Mouse (Mus musculus): Measurements from ENCODE around the gene Aldh16a1. TPM values are rescaled to one million over a fixed set of nuclear protein-coding genes. Genes with fewer than 3 reads are reported as not detected.
A peak's percentile ranks its signal among the peaks of the same experiment; 100 is the strongest.

Aldh16a1 gene
- polyA plus RNA-seq, 1 experiment from 2014 or later = 49.3 TPM

DNA sequence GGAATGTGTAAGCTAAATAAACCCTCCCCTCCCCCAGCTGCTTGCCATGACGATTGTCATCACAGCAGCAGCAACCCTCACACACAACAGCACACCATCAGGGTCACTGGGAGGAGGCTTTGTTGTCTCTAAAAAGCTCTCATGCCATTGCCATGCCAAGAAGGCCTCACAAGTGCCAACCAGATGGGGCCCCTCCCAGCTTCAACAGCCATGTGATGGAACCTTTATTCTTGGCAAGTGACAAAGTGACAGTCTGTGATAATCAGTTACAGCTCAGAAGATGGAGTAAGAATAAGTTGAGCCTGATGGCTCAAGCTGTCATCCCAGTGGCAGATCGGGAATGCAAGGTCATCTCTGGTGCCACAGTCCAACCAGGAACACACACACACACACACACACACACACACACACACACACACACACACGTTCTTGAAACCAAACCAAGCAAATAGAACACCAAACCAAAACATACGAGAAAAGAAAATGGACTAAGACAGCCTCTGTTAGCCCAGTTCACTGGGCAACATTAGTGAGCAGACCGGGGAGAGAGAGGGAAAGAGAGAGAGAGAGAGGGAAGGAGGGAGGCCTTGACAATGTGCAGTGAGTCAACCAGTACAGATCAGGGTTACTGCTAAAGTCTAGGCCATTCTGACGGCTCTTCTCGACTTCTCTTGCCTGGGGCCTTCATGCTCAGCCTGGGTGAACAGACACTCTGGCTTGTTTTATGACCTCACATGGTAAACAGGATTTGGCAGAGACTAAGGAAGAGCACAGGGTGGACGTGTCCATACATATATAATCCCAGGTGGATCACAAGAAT is 14.3 kb downstream of the Aldh16a1 start:
- Histone ChIP-seq H3K9ac (no peak overlapping the region), H3K4me1 (no peaks in the 10 kb centered on the region), H3K4me2 (no peak overlapping the region), H3K27me3 (replicated peaks) (no peaks in the 10 kb centered on the region), H3K36me3 (0 out of 2 replicates have a peak, but pooled peaks cover 25% of the 10 kb centered on the region), H3K4me3 (replicated peaks) (no peak overlapping the region), H3K27ac (no peak overlapping the region), H3K9me3 (no peaks in the 10 kb centered on the region)
- no peak for ATAC-seq (ENCODE audit: insufficient read depth, low FRiP score, low read depth)
- WGBS = 69% methylated on average over 8 of the region's 8 CpGs

DNA sequence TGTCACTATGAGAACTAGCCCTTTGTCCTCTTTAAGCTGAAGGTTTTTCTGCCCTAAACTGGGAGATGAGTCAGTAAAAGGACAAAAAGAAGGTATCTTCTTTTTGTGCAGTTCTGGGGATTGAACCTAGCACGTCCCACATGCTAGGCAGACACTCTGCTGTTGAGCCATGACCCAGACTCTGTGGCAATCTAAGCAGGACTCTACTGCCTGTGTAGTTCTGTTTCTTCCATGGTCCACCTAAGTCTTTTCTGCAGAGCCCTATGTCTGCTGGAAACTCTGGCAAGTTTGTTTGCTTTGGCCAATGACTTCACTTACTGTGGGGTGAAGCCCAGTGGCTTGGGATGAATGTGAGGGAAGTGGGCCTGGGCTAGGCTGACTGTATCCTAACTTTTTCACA is 16.0 kb downstream of the Aldh16a1 start:
- no peak overlapping the region for H3K4me2 ChIP-seq
- H3K27ac ChIP-seq = no peak overlapping the region
- no peaks in the 10 kb centered on the region for H3K9me3 ChIP-seq
- H3K4me1 ChIP-seq = peaks cover 6% of the 10 kb centered on the region
- no peak for ATAC-seq (ENCODE audit: insufficient read depth, low FRiP score, low read depth)
- H3K36me3 ChIP-seq = 0 out of 2 replicates have a peak, but pooled peaks cover 17% of the 10 kb centered on the region
- no peak overlapping the region for H3K4me3 ChIP-seq (replicated peaks)
- H3K9ac ChIP-seq = no peak overlapping the region
- WGBS = 92% methylated on average over 1 of the region's 1 CpGs
- H3K27me3 ChIP-seq (replicated peaks) = no peaks in the 10 kb centered on the region

DNA sequence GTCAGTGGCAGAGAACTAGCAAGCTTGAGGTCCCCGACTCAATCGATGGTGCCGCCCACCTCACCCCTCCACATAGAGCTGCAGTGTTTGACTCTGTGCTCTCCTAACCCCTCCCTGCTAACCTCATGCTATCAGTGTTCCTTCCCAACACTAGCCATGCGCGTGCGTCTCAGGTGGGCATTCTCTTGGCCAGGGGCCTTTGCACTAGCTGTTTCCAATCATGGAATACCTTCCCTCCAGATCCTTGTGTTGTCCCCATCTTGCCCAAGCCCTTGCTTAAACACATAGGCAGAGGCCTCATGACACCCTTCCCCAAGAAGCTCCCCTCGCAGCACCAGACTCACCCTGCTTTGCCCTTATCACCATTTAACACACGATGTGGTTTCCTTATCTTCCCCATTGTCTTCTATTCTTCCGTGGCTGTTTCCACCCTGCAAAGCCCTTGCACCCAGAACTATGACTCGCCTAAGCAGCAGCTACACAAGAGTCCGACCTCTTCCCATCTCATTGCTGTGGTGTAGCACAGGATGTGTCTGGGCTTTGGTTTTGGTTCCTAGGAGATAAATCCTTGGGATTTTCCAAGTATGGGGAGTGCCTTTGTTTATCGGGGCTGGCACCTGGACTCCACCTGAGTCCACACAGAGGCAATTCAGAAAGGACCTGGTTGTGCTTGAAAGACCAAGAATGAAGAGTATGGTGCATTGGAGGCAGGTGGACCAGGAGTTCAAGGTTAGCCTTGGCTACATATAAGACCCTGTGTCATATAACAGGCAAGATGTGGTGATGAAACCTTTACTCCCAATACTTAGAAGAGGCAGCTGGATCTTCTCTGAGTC is 17.0 kb downstream of the Aldh16a1 start:
- peaks cover 6% of the 10 kb centered on the region for H3K4me1 ChIP-seq
- no peak overlapping the region for H3K27ac ChIP-seq
- 64% methylated on average over 12 of the region's 12 CpGs for WGBS
- H3K4me2 ChIP-seq = no peak overlapping the region
- H3K9me3 ChIP-seq = no peaks in the 10 kb centered on the region
- no peak overlapping the region for H3K4me3 ChIP-seq (replicated peaks)
- 0 out of 2 replicates have a peak, but pooled peaks cover 8% of the 10 kb centered on the region for H3K36me3 ChIP-seq
- no peak overlapping the region for H3K9ac ChIP-seq
- H3K27me3 ChIP-seq (replicated peaks) = no peaks in the 10 kb centered on the region
- no peak for ATAC-seq (ENCODE audit: insufficient read depth, low FRiP score, low read depth)

DNA sequence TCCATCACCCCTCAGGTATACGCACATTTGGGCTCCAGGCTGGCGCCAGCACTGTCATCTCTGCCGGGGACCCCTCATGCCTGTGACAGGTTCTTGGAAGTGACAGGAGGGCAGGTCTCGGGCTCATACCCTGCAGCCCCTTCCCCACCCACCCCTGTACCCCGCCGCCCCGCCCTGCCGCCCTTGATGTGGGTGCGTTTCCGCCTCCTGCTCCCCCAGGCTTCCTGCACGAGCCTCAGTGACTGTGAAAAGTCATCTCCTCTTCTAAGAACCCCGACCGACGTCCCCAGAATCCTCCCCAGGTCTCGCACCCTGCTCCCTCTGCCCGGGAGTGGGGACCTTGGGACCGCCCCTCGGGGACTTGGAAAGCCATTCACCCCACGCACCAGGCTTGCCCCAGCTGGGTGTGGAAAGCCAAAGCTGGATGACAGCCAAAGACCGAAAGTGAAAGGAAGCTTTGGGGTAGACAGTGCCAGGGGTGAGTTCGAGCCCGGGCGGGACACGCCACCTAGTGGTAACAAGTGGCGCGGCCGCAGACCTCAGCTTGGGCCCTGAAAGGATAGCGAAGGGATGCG is 18.3 kb downstream of the Aldh16a1 start, which contains the start of the genes Gm45713 and Flt3l:
TSS of gene Gm45713 (minus strand) at position 239 of the 575 bp plus-strand sequence.
TSS of gene Flt3l (minus strand) at position 440 of the 575 bp plus-strand sequence.
- H3K4me3 ChIP-seq (replicated peaks) = peak within 1 kb of the TSS; percentile 68
- WGBS = 2% methylated on average over 29 of the region's 29 CpGs
- 0 out of 2 replicates have a peak within 1 kb of the TSS, but pooled peaks have one; percentile 45 for H3K27ac ChIP-seq
- peak within 1 kb of the TSS; percentile 67 for H3K4me2 ChIP-seq
- H3K27me3 ChIP-seq (replicated peaks) = no peaks in the 10 kb centered on the region
- no peaks in the 10 kb centered on the region for H3K36me3 ChIP-seq
- ATAC-seq (ENCODE audit: insufficient read depth, low FRiP score, low read depth) = peak; percentile 80
- peaks cover 6% of the 10 kb centered on the region for H3K4me1 ChIP-seq
- H3K9me3 ChIP-seq = no peaks in the 10 kb centered on the region
- H3K9ac ChIP-seq = peak within 1 kb of the TSS; percentile 40; the same call in 1 of the 2 replicates

DNA sequence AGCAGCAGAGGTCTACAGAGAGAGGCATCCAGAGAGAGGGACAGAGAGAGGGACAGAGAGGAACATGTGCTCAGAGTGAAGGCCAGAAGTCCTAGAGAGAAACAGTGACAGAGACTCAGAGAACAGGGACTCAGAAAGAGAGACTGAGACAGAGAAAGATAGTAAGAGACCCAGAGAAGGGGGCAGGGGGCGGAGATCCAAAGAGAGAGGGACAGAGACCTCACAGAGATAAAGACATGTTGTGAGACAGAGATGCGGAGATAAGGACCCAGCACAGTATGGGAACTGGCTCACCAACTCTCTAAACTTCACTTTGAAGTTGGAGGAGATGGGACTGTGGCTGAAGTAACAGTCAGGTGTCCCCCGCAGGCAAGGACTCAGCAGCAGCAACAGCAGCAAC is 19.0 kb downstream of the Aldh16a1 start:
- Histone ChIP-seq H3K36me3 (no peaks in the 10 kb centered on the region), H3K4me2 (peak overlapping the region; percentile 67), H3K4me1 (peaks cover 6% of the 10 kb centered on the region), H3K9ac (0 out of 2 replicates have a peak overlapping the region, but pooled peaks have one; percentile 40), H3K27ac (no peak overlapping the region), H3K4me3 (replicated peaks) (peak overlapping the region; percentile 68), H3K9me3 (no peaks in the 10 kb centered on the region), H3K27me3 (replicated peaks) (no peaks in the 10 kb centered on the region)
- WGBS = 80% methylated on average over 3 of the region's 3 CpGs
- no peak for ATAC-seq (ENCODE audit: insufficient read depth, low FRiP score, low read depth)

DNA sequence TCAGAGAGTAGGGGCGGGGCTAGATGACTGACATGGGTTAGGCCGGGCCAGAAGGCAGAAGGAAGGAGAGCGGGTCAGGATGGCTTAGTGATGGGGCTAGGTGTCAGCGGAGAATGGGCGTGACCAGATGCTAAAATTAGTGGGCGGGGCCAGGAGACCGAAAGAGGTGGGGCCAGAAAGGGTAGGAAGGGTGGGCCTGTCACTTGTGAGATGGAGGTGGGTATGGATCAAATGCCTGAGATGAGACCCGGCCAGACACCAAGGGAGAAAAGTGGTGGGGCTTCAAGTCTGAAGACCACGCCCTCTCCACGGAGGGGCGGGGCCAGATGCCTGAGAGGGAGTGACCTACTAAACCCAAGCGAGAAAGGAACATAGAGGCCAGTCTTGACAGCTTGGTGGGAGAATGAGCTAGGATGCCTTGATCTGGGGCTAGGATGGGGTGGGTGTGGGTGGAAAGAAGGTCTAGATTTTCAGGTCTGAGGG is 19.8 kb downstream of the Aldh16a1 start:
- no peaks in the 10 kb centered on the region for H3K9me3 ChIP-seq
- H3K27me3 ChIP-seq (replicated peaks) = no peaks in the 10 kb centered on the region
- 0 out of 2 replicates have a peak, but pooled peaks have one; percentile 23 for ATAC-seq (ENCODE audit: insufficient read depth, low FRiP score, low read depth)
- no peak overlapping the region for H3K9ac ChIP-seq
- no peak overlapping the region for H3K27ac ChIP-seq
- peaks cover 11% of the 10 kb centered on the region for H3K4me1 ChIP-seq
- H3K36me3 ChIP-seq = no peaks in the 10 kb centered on the region
- peak overlapping the region; percentile 23 for H3K4me2 ChIP-seq
- no peak overlapping the region; the same call in 1 of the 2 replicates for H3K4me3 ChIP-seq (replicated peaks)
- 11% methylated on average over 12 of the region's 12 CpGs for WGBS

DNA sequence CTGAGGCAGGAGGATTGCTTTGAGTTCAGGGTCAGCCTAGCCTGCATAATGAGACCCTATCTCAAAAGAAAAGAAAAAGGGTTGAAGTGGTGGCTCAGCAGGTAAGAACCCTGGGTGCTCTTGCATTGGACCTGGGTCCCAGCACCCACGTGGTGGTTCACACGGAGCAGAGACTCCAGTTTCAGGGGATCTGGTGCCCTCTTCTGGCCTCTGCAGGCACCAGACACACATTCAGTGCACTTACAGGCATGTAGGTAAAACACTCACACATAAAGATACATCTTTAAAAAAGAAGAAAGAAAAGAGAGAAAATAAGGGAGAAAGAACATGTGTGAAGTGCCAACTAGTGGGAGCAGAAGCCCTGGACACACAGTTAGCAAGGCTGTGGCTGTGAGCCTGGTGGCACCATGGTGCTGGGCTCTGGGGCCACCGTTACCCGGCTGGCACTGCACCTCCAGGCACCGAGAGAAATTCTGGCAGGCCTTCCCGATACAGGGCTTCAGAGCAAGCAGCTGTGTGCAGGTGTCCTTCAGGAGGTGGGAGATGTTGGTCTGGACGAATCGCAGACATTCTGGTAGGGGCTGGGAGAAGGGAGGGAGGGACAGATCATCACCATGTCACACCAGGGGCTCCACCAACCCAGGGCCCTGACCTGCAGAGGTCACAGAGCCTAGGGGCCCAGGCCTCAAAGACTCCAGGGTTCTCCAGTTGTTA is 20.8 kb downstream of the Aldh16a1 start:
- Histone ChIP-seq H3K9ac (no peak overlapping the region), H3K27ac (no peak overlapping the region), H3K27me3 (replicated peaks) (no peaks in the 10 kb centered on the region), H3K4me3 (replicated peaks) (no peak overlapping the region), H3K36me3 (no peaks in the 10 kb centered on the region), H3K4me2 (no peak overlapping the region), H3K9me3 (no peaks in the 10 kb centered on the region), H3K4me1 (peaks cover 16% of the 10 kb centered on the region)
- 73% methylated on average over 8 of the region's 8 CpGs for WGBS
- no peak for ATAC-seq (ENCODE audit: insufficient read depth, low FRiP score, low read depth)

DNA sequence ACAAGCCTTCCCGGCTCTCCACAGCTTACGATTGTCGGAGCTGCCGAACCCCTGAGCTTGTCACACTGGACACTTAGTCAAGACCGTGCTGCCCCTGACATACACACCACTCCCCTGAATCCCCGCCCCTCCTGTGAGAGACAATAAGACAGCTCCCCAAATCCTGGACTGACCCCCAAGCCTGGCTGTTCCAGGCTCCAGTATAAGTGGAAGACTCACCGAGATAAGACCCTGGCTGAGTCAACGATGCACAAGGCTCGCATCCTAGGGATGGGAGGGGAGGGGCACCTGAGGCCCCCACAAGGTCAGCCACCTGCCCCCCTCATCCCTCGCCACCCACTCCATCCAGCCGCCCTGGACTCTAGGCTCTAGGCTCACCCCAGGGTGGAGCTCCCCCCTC is 22.5 kb downstream of the Aldh16a1 start:
- Histone ChIP-seq H3K36me3 (peaks cover 4% of the 10 kb centered on the region), H3K4me1 (peaks cover 24% of the 10 kb centered on the region), H3K4me3 (replicated peaks) (no peak overlapping the region), H3K27ac (no peak overlapping the region), H3K9ac (no peak overlapping the region), H3K27me3 (replicated peaks) (no peaks in the 10 kb centered on the region), H3K4me2 (no peak overlapping the region), H3K9me3 (no peaks in the 10 kb centered on the region)
- no peak for ATAC-seq (ENCODE audit: insufficient read depth, low FRiP score, low read depth)
- WGBS = 76% methylated on average over 11 of the region's 11 CpGs

DNA sequence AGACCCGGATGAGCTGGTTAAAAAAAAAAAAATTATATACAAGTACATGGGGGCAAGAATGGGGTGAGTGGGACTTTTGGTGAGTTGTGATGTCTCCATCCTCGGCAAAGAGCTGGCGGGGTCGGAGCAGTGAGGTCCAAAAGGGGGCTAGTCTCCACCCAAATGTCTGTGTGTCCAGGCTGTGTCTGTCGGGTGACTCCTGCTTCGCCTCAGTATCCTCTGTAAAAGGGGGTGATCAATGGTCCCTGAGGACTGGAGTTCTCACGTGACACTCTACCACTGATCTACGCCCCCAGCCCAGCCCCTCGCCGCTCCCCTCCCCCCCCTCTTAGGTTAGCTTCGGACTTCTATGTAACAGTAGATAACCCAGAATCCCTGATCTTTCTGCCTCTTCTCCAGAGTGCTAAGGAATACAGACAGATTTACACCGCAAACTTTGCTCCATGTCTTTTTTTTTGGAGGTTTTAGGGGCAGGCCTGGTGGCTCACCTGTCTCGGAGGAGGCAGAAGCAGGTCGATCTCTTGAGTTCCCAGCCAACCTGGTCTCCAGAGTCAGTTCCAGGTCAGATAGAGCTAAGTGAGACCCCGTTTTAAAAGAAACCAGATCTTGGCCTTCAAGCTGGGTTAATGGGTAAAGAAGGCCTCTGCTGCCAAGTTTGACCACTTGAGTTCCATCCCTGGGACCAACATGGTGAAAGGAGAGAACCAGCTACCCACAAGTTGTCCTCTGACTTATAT is 24.4 kb downstream of the Aldh16a1 start:
- H3K9ac ChIP-seq = peak overlapping the region; percentile 62; the same call in 1 of the 2 replicates
- no peaks in the 10 kb centered on the region for H3K27me3 ChIP-seq (replicated peaks)
- peaks cover 42% of the 10 kb centered on the region for H3K4me1 ChIP-seq
- no peaks in the 10 kb centered on the region for H3K9me3 ChIP-seq
- ATAC-seq (ENCODE audit: insufficient read depth, low FRiP score, low read depth) = no peak
- H3K4me2 ChIP-seq = peak overlapping the region; percentile 75
- H3K4me3 ChIP-seq (replicated peaks) = peak overlapping the region; percentile 74; the same call in 1 of the 2 replicates
- H3K27ac ChIP-seq = peak overlapping the region; percentile 83
- H3K36me3 ChIP-seq = peaks cover 23% of the 10 kb centered on the region
- 54% methylated on average over 15 of the region's 15 CpGs for WGBS

DNA sequence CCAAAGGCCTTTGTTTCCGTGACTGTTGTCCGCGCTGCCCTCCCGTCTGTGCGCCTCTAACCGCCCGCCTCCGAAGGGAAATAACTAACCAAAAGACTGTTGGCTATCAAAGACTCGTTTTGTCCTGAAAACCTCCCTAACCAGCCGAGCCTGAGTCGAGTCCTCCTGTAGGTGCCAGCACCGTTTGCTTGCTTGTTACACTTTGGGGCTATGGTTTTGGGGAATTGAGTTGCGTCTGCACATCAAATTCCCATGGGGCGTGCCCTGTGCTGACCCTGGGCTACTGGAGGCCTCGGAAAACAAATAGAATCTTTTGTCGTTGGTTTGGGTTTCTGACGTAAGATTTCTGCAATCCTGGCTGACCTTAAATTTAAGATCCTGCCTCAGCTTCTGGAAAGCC is 25.1 kb downstream of the Aldh16a1 start:
- Histone ChIP-seq H3K9ac (peak overlapping the region; percentile 62), H3K36me3 (peaks cover 26% of the 10 kb centered on the region), H3K4me2 (peak overlapping the region; percentile 75), H3K4me3 (replicated peaks) (peak overlapping the region; percentile 74), H3K27me3 (replicated peaks) (no peaks in the 10 kb centered on the region), H3K4me1 (peaks cover 36% of the 10 kb centered on the region), H3K9me3 (no peaks in the 10 kb centered on the region), H3K27ac (peak overlapping the region; percentile 83)
- 2% methylated on average over 17 of the region's 17 CpGs for WGBS
- peak; percentile 1; the same call in 1 of the 2 replicates for ATAC-seq (ENCODE audit: insufficient read depth, low FRiP score, low read depth)
